Mouse (Mus musculus) limb, embryonic 12.5 days (tissue): ENCODE measurements around the gene H2al3. TPM values are rescaled to one million over a fixed set of nuclear protein-coding genes. Genes with fewer than 3 reads are reported as not detected.

Experiments used
- ATAC-seq: fragments of 200-750 bp; cut with Nextera tagmentation; 2 replicates; pipeline ENCODE4 v1.8.0; 2017; ENCODE audit warnings: low read depth, moderate TSS enrichment; ENCODE audit not compliant: insufficient number of reproducible peaks, insufficient read depth, low FRiP score, low TSS enrichment
- H3K27ac ChIP-seq: fragments of 300-500 bp; sonication (generic); 2 replicates; pipeline ENCODE4 v1.5.1; 2016; ENCODE audit warnings: mild to moderate bottlenecking, moderate library complexity
- H3K27me3 ChIP-seq: fragments of 300-500 bp; sonication (generic); 2 replicates; pipeline ENCODE4 v1.6.1; 2016; ENCODE audit warnings: mild to moderate bottlenecking, moderate library complexity
- H3K36me3 ChIP-seq: fragments of 300-500 bp; sonication (generic); 2 replicates; pipeline ENCODE4 v1.6.1; 2016; ENCODE audit warnings: mild to moderate bottlenecking, moderate library complexity
- H3K4me1 ChIP-seq: fragments of 300-500 bp; sonication (generic); replicated peaks from 2 replicates; pipeline ENCODE4 v1.6.1; 2016
- H3K4me2 ChIP-seq: fragments of 300-500 bp; sonication (generic); 2 replicates; pipeline ENCODE4 v1.6.1; 2016; ENCODE audit warnings: mild to moderate bottlenecking, moderate library complexity
- H3K4me3 ChIP-seq: fragments of 300-500 bp; sonication (generic); replicated peaks from 2 replicates; pipeline ENCODE4 v1.5.1; 2016; ENCODE audit warnings: mild to moderate bottlenecking
- H3K9ac ChIP-seq: fragments of 300-500 bp; sonication (generic); replicated peaks from 2 replicates; pipeline ENCODE4 v1.6.1; 2016; ENCODE audit warnings: mild to moderate bottlenecking, moderate library complexity
- H3K9me3 ChIP-seq: fragments of 300-500 bp; sonication (generic); 2 replicates; pipeline ENCODE4 v1.6.1; 2016; ENCODE audit warnings: mild to moderate bottlenecking, moderate library complexity
- WGBS: fragments of 180-500 bp; shearing (Covaris S2); methylation state at CpG from one replicate; pipeline ENCODE4 v1.1.7; 2016; 5-methylcytosine and 5-hydroxymethylcytosine counted together
- polyA plus RNA-seq: library from polyadenylated mRNA; unstranded; fragments of >200 nt; fragmentation: Nextera tagmentation; extraction: Ambion mirVana; gene quantifications from 2 replicates; pipeline ENCODE4 v1.2.1, GENCODE M21; 2016

Gene H2al3
- polyA plus RNA-seq: not detected in 2 replicates

DNA sequence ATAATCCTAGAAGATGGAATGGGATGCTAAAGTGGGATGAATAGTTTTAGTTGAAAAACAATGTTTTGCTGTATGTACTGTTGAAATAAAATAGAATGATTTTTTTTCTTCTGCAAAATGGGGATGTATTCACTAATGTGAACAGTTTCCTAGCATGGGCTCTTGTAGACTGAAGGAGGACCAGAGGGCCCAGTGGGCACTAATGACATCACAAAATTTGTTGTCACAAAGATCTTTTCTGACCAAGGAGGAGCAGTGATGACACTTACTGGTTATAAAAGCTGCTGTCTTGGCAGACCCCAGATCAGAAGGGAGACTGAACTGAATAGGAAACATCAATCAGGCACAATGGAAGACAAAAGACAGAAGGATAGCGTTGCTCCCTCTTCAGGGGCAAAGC is at the start of gene H2al3:
Gene H2al3, plus strand, starts transcription at position 301 of the 400 bp plus-strand sequence.
- Histone ChIP-seq H3K4me3 (no peak within 1 kb of the TSS), H3K9ac (no peak within 1 kb of the TSS), H3K4me2 (no peak within 1 kb of the TSS), H3K4me1 (no peaks in the 10 kb centered on the region), H3K9me3 (no peaks in the 10 kb centered on the region), H3K36me3 (no peaks in the 10 kb centered on the region), H3K27me3 (no peaks in the 10 kb centered on the region), H3K27ac (no peak within 1 kb of the TSS)
- ATAC-seq: no peak
- WGBS: 60% methylated on average over 1 of the region's 1 CpGs

DNA sequence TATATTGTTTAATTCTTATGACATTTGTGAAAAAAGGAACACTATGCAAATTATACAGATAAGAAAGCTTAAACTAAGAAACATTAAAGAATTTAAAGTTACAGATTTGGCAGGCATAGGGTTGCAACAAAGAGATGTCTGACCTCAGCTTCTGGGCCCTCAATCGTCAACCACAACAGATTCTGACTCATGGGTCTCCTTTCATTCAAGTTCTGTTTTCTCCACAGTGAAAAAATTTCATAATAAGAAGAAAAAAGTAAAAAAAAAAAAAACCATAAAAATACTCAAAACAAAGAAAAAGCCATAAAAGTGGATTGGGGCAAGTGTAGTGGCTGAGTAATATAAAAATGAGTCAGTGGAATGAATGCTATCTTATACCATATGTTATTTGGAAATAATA is 39.4 kb upstream of the H2al3 start:
- H3K27ac ChIP-seq: no peak overlapping the region
- 73% methylated on average over 1 of the region's 1 CpGs for WGBS
- no peak for ATAC-seq

DNA sequence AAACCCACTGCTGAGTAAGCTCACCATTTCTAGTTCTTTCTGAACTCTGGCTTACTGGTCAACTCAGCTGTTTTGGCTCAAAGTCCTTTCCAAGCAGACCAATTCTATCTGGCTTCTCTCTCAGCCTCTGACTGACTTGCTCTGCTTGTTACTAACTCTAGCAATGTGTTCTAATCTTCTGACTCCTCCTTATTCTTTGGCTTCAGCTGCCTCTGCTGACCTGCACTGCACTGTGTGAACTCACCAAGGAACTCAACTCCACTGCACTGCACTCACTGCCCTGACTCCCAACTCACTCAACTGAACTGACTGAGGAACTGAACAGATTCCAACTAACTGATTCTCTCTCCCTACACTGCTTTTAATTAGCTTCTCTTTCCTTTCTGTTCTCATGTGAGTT is 37.0 kb upstream of the H2al3 start:
- ATAC-seq: no peak
- H3K27ac ChIP-seq: no peak overlapping the region
- H3K4me3 ChIP-seq: no peak overlapping the region
- no peaks in the 10 kb centered on the region for H3K9me3 ChIP-seq
- H3K9ac ChIP-seq: no peak overlapping the region
- no peak overlapping the region for H3K4me2 ChIP-seq
- no peaks in the 10 kb centered on the region for H3K4me1 ChIP-seq
- H3K36me3 ChIP-seq: no peaks in the 10 kb centered on the region
- no peaks in the 10 kb centered on the region for H3K27me3 ChIP-seq

More for the DNA sequence above, 39.4 kb upstream of the H2al3 start:
- Histone ChIP-seq H3K9me3 (no peaks in the 10 kb centered on the region), H3K27me3 (no peaks in the 10 kb centered on the region), H3K4me3 (no peak overlapping the region), H3K4me1 (no peaks in the 10 kb centered on the region), H3K36me3 (no peaks in the 10 kb centered on the region), H3K4me2 (no peak overlapping the region), H3K9ac (no peak overlapping the region)

DNA sequence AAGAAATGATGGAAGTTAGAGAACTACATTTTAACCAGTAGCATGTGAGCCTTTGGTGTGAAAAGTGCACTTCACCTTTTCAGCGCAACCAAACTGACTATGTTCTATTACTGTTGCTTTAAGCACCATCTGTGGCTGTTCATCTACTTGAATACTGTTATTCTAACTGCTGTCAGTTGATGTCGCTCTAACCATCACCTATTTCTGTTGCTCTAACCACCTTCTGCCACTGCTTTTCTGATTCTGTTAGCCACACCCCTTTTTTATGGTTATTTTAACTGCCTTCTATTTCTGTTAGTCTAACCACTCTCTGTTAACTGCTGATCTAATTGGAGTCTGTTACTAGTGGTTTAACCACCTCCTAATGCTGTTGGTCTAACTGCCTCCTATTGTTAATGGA is 14.7 kb upstream of the H2al3 start:
- no peak overlapping the region for H3K4me2 ChIP-seq
- no peaks in the 10 kb centered on the region for H3K4me1 ChIP-seq
- no peaks in the 10 kb centered on the region for H3K27me3 ChIP-seq
- WGBS: 89% methylated on average over 2 of the region's 2 CpGs
- H3K9me3 ChIP-seq: no peaks in the 10 kb centered on the region
- no peak for ATAC-seq
- no peaks in the 10 kb centered on the region for H3K36me3 ChIP-seq
- no peak overlapping the region for H3K4me3 ChIP-seq
- no peak overlapping the region for H3K9ac ChIP-seq
- no peak overlapping the region for H3K27ac ChIP-seq

DNA sequence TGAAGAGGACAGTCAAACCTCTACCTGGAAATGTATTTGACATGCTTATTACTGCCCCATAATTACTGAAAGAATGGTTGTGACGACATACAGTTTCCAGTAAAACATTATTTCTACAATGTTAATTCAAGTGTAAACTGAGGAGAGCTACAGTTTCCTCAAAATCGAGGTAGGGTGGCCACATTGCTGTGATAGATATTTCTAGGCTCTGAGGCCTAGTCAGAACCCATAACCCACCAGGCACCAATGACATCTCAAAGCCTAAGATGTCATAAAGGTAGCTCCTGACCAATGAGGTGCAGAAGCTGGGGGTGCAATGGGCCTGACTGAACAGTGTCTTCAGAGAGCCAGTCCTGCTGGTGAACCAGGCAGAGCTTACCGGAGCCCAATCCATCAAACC is 2.9 kb upstream of the H2al3 start, which contains the start of gene Hypm:
Gene Hypm, plus strand, starts transcription at position 301 of the 400 bp plus-strand sequence.
- WGBS: 77% methylated on average over 3 of the region's 3 CpGs
- Histone ChIP-seq H3K9ac (no peak within 1 kb of the TSS), H3K9me3 (no peaks in the 10 kb centered on the region), H3K4me1 (no peaks in the 10 kb centered on the region), H3K27me3 (no peaks in the 10 kb centered on the region), H3K27ac (no peak within 1 kb of the TSS), H3K36me3 (no peaks in the 10 kb centered on the region), H3K4me3 (no peak within 1 kb of the TSS), H3K4me2 (no peak within 1 kb of the TSS)
- ATAC-seq: no peak

DNA sequence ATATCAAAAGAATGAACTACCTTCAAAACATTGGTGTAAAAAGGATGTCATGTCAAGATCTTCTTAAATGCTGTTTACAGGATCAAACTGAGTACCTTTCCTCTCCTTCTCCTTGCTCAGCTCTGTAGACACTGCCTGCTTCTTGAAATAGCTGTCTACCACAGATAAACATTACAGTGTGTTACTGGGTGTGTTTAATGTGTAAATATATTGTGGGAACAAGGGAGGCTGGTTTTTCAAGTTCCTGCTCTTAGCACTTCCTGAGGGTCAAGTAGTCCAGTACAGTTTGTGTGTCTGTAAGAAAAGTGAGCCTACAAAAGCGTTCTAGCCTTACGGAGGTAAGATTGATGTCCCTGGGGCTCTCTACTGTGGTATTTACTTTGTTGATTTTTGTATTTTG is 12.4 kb downstream of the H2al3 start:
- WGBS: 88% methylated on average over 2 of the region's 2 CpGs
- Histone ChIP-seq H3K27ac (no peak overlapping the region), H3K4me2 (no peak overlapping the region), H3K4me3 (no peak overlapping the region), H3K9me3 (no peaks in the 10 kb centered on the region), H3K4me1 (no peaks in the 10 kb centered on the region), H3K9ac (no peak overlapping the region), H3K36me3 (no peaks in the 10 kb centered on the region), H3K27me3 (no peaks in the 10 kb centered on the region)
- ATAC-seq: no peak

DNA sequence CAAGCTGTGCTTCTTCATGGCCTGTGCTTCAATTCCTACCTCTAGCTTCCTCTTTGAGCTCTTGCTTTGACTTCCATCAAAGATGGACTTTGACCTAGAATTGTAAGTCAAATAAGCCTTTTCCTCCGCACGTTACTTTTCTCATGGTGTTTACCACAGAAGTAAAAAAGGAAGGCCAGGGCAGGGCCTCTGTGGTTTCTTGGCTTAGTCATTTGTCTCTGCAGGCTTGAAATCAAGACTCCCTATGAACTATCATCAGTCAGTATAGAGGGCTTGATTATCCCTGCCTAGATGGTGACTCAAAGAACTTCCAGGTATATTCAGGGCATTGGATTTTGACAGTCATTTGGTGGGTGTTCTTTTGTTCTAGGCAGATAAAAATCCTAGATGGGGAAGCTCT is 26.0 kb downstream of the H2al3 start:
- ATAC-seq: no peak
- Histone ChIP-seq H3K4me2 (no peak overlapping the region), H3K36me3 (no peaks in the 10 kb centered on the region), H3K9ac (no peak overlapping the region), H3K4me1 (no peaks in the 10 kb centered on the region), H3K9me3 (no peaks in the 10 kb centered on the region), H3K4me3 (no peak overlapping the region), H3K27ac (no peak overlapping the region), H3K27me3 (no peaks in the 10 kb centered on the region)
- WGBS: 95% methylated on average over 2 of the region's 2 CpGs

DNA sequence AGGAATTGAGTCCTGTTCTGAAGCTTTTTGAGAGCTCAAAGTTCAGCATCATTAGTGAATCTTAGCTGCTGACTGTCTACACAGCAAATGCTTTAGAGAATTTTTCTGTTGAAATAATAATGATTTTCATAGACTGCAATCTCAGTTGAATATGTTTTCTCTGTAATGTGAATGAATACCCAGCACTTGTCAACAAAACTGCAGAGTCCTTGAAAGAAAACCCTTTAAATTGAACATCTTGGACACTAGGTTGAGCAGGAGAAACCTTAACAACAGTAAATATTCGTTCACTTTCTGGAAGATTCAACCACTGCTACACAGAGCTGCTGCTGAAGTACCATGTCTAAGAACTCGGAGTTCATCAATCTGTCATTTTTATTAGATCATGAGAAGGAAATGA is 35.8 kb downstream of the H2al3 start, which contains the start of gene Sytl5:
Gene Sytl5, plus strand, starts transcription at position 301 of the 400 bp plus-strand sequence.
- Histone ChIP-seq H3K4me2 (no peak within 1 kb of the TSS), H3K27me3 (no peaks in the 10 kb centered on the region), H3K4me1 (no peaks in the 10 kb centered on the region), H3K36me3 (no peaks in the 10 kb centered on the region), H3K9ac (no peak within 1 kb of the TSS), H3K4me3 (no peak within 1 kb of the TSS), H3K9me3 (no peaks in the 10 kb centered on the region), H3K27ac (no peak within 1 kb of the TSS)
- no peak for ATAC-seq
- WGBS: 60% methylated on average over 2 of the region's 2 CpGs

Other genes with a start within 250 kb of the H2al3 start
- gene Dynlt3, start 186.7 kb upstream of the H2al3 start, polyA plus RNA-seq: 18.0 and 20.1 TPM in 2 replicates
- gene Hypm, start 2.8 kb upstream of the H2al3 start, polyA plus RNA-seq: not detected in 2 replicates
- gene Sytl5, start 35.9 kb downstream of the H2al3 start, polyA plus RNA-seq: 0.18 and 0.46 TPM in 2 replicates